Mouse (Mus musculus): ENCODE results near the gene Gm20388. TPM values are rescaled to one million over a fixed set of nuclear protein-coding genes. Genes with fewer than 3 reads are reported as not detected.

Gene Gm20388
- polyA plus RNA-seq, 1 experiment from 2014 or later: not detected

DNA sequence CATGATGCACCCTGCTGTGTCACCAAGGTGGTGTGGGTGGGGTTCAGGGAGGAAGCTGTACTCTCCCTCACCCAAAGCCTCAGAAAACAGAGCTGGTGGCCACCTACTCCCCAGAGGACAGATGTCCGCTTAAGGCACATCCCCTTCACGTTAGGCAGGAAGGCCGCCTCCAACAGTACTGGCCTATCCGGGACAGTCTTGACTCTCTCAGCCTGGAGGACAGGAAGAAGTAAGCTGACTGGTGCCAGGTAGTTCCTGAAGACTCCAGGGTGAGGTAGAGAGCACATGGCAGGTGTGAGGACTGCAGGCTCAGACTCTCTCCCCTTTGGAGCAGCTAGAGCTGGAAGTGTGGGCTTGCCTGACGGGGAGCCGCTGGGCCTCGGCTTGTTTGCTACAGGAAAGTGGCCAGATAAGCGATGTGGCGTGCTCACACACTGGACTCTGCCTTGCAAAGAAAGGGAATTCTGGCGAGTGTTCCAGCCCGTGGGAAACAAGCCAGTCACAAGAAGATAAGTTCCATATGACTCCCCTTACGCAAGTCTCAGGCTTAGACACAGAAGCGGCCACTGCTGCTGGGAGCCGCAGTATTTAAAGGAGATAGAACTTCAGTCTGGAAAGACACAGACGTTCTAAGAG is 3791.4 kb downstream of the Gm20388 start:
- Histone ChIP-seq H3K4me1 (ENCODE audit: control insufficient read depth, insufficient read depth, low read length) (peaks cover 17% of the 10 kb centered on the region), H3K27me3 (ENCODE audit: control insufficient read depth, insufficient read depth, low read length) (no peaks in the 10 kb centered on the region), H3K4me2 (ENCODE audit: low read depth, severe bottlenecking) (no peak overlapping the region), H3K27ac (replicated peaks; ENCODE audit: low read depth, low read length) (no peak overlapping the region), H3K4me3 (ENCODE audit: low read depth, low read length) (no peak overlapping the region), H3K9ac (ENCODE audit: low read length) (no peak overlapping the region), H3K9me3 (ENCODE audit: control insufficient read depth, low read length) (no peaks in the 10 kb centered on the region), H3K36me3 (ENCODE audit: control insufficient read depth, insufficient read depth, low read length) (no peaks in the 10 kb centered on the region)
- no peak for ATAC-seq (ENCODE audit: insufficient number of reproducible peaks, low FRiP score, low TSS enrichment, low read depth)
- 64% methylated on average over 15 of the region's 15 CpGs for WGBS
- no peak for DNase-seq (ENCODE audit: low spot score)

DNA sequence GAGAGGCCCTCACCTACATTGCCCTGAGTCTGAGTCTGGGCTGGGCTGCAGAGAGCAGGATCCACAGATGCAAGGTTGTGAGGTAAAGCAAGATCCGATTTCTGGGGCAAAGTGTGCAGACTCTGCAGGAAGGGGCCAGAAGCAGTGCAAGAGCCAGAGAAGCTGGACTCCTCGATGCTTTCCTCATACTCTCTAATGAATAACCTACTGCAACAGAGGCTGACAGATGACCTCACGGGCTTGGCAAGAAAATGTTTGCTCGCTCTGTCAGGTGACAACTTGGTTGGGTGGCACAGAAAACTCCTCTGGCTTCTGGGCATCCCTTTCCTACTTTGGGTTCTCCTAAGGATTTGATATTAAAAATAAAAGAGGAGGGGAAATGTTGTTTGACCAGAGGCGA is 3794.7 kb downstream of the Gm20388 start:
- no peak for ATAC-seq (ENCODE audit: insufficient number of reproducible peaks, low FRiP score, low TSS enrichment, low read depth)
- DNase-seq (ENCODE audit: low spot score): no peak
- Histone ChIP-seq H3K4me2 (ENCODE audit: low read depth, severe bottlenecking) (no peak overlapping the region), H3K27me3 (ENCODE audit: control insufficient read depth, insufficient read depth, low read length) (no peaks in the 10 kb centered on the region), H3K36me3 (ENCODE audit: control insufficient read depth, insufficient read depth, low read length) (no peaks in the 10 kb centered on the region), H3K27ac (replicated peaks; ENCODE audit: low read depth, low read length) (no peak overlapping the region), H3K4me3 (ENCODE audit: low read depth, low read length) (no peak overlapping the region), H3K9ac (ENCODE audit: low read length) (no peak overlapping the region), H3K9me3 (ENCODE audit: control insufficient read depth, low read length) (no peaks in the 10 kb centered on the region), H3K4me1 (ENCODE audit: control insufficient read depth, insufficient read depth, low read length) (peaks cover 8% of the 10 kb centered on the region)
- WGBS: 83% methylated on average over 5 of the region's 5 CpGs

DNA sequence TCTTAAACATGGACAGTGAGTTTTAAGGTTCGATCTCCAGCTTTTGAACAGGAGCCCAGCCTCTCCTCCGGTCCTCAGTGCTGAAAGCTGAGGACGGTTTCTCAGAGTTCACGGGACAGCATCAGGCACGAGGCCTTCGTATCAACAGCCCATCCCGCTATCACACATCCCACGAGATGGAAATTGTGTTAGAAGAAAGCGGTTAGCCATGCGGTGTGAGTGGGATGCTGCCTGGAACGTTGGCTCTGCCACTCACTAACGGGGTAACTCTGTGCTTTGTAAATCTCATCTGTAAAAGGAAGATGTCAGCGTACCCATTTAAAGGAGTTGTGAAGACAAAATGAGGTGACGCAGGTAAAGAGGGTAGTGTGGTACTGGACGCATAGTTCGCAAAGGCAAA is 3796.5 kb downstream of the Gm20388 start:
- Histone ChIP-seq H3K27me3 (ENCODE audit: control insufficient read depth, insufficient read depth, low read length) (no peaks in the 10 kb centered on the region), H3K9me3 (ENCODE audit: control insufficient read depth, low read length) (no peaks in the 10 kb centered on the region), H3K27ac (replicated peaks; ENCODE audit: low read depth, low read length) (no peak overlapping the region), H3K4me2 (ENCODE audit: low read depth, severe bottlenecking) (no peak overlapping the region), H3K4me1 (ENCODE audit: control insufficient read depth, insufficient read depth, low read length) (no peaks in the 10 kb centered on the region), H3K4me3 (ENCODE audit: low read depth, low read length) (no peak overlapping the region), H3K36me3 (ENCODE audit: control insufficient read depth, insufficient read depth, low read length) (no peaks in the 10 kb centered on the region), H3K9ac (ENCODE audit: low read length) (no peak overlapping the region)
- DNase-seq (ENCODE audit: low spot score): no peak
- no peak for ATAC-seq (ENCODE audit: insufficient number of reproducible peaks, low FRiP score, low TSS enrichment, low read depth)
- 89% methylated on average over 16 of the region's 16 CpGs for WGBS

DNA sequence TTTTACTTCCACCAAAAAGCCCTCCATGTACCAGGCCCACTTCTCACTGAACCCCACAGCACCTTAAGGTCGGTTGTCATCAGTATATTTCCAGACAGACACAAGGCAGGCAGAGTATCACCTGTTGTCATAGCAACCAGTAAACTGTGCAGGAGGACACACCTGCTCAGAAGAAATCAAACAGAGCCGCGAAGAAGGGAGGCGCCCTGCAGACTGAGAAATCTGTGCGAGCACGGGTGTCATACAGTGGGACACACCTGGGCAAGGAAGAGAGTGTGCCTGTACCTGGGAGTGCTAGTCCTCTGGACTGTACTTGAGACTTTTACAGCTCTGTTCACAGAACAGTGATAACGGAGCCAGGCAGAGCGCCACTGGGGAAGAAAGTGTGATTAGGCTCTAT is 3798.1 kb downstream of the Gm20388 start:
- no peaks in the 10 kb centered on the region for H3K4me1 ChIP-seq (ENCODE audit: control insufficient read depth, insufficient read depth, low read length)
- ATAC-seq (ENCODE audit: insufficient number of reproducible peaks, low FRiP score, low TSS enrichment, low read depth): no peak
- no peaks in the 10 kb centered on the region for H3K9me3 ChIP-seq (ENCODE audit: control insufficient read depth, low read length)
- no peak overlapping the region for H3K9ac ChIP-seq (ENCODE audit: low read length)
- H3K27me3 ChIP-seq (ENCODE audit: control insufficient read depth, insufficient read depth, low read length): no peaks in the 10 kb centered on the region
- 72% methylated on average over 8 of the region's 8 CpGs for WGBS
- H3K4me3 ChIP-seq (ENCODE audit: low read depth, low read length): no peak overlapping the region
- no peaks in the 10 kb centered on the region for H3K36me3 ChIP-seq (ENCODE audit: control insufficient read depth, insufficient read depth, low read length)
- no peak overlapping the region for H3K4me2 ChIP-seq (ENCODE audit: low read depth, severe bottlenecking)
- no peak for DNase-seq (ENCODE audit: low spot score)
- H3K27ac ChIP-seq (replicated peaks; ENCODE audit: low read depth, low read length): no peak overlapping the region

DNA sequence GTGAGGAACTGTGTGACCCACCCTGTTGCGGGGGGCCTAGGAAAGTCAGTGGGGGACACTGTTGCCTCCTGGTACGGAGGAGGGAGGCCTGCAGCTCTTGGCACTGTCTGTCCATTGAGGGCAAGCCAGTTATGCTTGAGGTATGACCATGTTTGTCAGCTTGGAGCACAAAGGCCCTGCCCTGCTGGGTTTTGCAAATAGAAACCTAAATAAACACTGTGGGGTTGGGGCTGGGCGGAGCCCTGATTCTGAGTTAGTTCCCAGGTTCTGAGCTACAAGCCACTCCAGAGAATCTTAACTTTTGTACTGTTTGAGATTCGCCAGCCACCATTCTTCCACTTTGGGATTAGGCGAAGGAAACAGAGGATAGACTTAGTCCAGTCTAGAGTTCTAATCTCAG is 3799.7 kb downstream of the Gm20388 start:
- DNase-seq (ENCODE audit: low spot score): no peak
- Histone ChIP-seq H3K36me3 (ENCODE audit: control insufficient read depth, insufficient read depth, low read length) (no peaks in the 10 kb centered on the region), H3K4me1 (ENCODE audit: control insufficient read depth, insufficient read depth, low read length) (no peaks in the 10 kb centered on the region), H3K9ac (ENCODE audit: low read length) (no peak overlapping the region), H3K27ac (replicated peaks; ENCODE audit: low read depth, low read length) (no peak overlapping the region), H3K27me3 (ENCODE audit: control insufficient read depth, insufficient read depth, low read length) (no peaks in the 10 kb centered on the region), H3K4me2 (ENCODE audit: low read depth, severe bottlenecking) (no peak overlapping the region), H3K9me3 (ENCODE audit: control insufficient read depth, low read length) (no peaks in the 10 kb centered on the region), H3K4me3 (ENCODE audit: low read depth, low read length) (no peak overlapping the region)
- no peak for ATAC-seq (ENCODE audit: insufficient number of reproducible peaks, low FRiP score, low TSS enrichment, low read depth)
- 93% methylated on average over 5 of the region's 5 CpGs for WGBS

DNA sequence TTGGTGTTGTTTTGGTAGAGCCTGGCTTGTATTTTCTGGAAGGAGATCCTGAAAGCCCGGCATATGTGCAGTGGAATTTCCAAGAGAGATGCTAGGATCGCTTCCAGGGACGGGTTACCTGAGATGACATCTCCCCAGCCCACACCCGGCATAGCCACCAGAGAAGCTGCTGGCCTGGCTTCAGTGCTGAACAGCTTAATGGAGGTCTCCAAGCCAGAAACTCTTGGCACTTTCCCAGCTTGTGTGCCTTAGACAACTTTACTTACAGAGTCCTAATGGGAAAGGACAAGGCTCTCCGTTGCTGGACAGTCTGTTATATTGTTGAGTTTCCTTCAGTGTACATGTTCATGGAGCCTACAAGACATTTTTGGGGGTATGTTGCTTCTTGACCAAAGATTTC is 3803.8 kb downstream of the Gm20388 start:
- Histone ChIP-seq H3K36me3 (ENCODE audit: control insufficient read depth, insufficient read depth, low read length) (no peaks in the 10 kb centered on the region), H3K4me3 (ENCODE audit: low read depth, low read length) (no peak overlapping the region), H3K27ac (replicated peaks; ENCODE audit: low read depth, low read length) (no peak overlapping the region), H3K9me3 (ENCODE audit: control insufficient read depth, low read length) (no peaks in the 10 kb centered on the region), H3K27me3 (ENCODE audit: control insufficient read depth, insufficient read depth, low read length) (no peaks in the 10 kb centered on the region), H3K9ac (ENCODE audit: low read length) (no peak overlapping the region), H3K4me2 (ENCODE audit: low read depth, severe bottlenecking) (no peak overlapping the region), H3K4me1 (ENCODE audit: control insufficient read depth, insufficient read depth, low read length) (peaks cover 12% of the 10 kb centered on the region)
- DNase-seq (ENCODE audit: low spot score) (no peak), ATAC-seq (ENCODE audit: insufficient number of reproducible peaks, low FRiP score, low TSS enrichment, low read depth) (no peak)
- 96% methylated on average over 5 of the region's 5 CpGs for WGBS

DNA sequence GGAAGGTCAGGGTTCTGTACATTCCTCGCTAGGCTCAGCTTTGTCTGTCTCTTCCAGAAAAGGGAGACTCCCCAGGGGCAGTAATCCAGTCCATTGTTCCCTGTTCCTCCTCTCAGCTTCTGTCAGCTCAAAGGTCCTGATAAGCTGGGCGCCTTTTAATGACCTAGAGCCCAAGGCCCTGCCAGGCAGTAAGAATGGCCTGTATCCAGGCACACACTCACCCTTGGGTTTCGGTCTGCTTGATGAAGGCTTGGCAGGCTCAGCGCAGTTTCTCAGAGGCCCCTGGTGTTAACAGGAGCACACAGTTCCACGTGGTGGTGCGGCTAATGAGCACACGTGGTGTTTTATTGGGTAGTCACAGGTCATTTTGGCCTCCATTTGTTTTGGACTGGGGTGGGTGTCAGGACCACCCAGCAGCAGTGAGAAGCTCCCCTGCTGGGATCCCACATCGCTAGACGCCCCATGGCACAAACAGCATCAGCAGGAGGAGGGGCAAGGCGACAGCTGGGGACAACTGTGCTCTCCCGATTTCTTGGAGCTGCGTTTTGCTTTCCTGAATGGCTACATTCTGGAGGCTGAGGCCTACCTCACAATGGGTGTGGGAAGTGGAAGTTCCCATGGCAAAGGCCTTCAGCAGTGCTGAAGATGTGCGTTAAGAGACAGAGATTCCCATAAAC is 3805.4 kb downstream of the Gm20388 start:
- Histone ChIP-seq H3K9me3 (ENCODE audit: control insufficient read depth, low read length) (no peaks in the 10 kb centered on the region), H3K27ac (replicated peaks; ENCODE audit: low read depth, low read length) (peak overlapping the region; percentile 30; the same call in 1 of the 2 replicates), H3K4me3 (ENCODE audit: low read depth, low read length) (no peak overlapping the region), H3K36me3 (ENCODE audit: control insufficient read depth, insufficient read depth, low read length) (no peaks in the 10 kb centered on the region), H3K27me3 (ENCODE audit: control insufficient read depth, insufficient read depth, low read length) (no peaks in the 10 kb centered on the region), H3K4me2 (ENCODE audit: low read depth, severe bottlenecking) (no peak overlapping the region), H3K9ac (ENCODE audit: low read length) (no peak overlapping the region), H3K4me1 (ENCODE audit: control insufficient read depth, insufficient read depth, low read length) (peaks cover 19% of the 10 kb centered on the region)
- DNase-seq (ENCODE audit: low spot score): peak; percentile 61
- 27% methylated on average over 13 of the region's 13 CpGs for WGBS
- no peak for ATAC-seq (ENCODE audit: insufficient number of reproducible peaks, low FRiP score, low TSS enrichment, low read depth)

DNA sequence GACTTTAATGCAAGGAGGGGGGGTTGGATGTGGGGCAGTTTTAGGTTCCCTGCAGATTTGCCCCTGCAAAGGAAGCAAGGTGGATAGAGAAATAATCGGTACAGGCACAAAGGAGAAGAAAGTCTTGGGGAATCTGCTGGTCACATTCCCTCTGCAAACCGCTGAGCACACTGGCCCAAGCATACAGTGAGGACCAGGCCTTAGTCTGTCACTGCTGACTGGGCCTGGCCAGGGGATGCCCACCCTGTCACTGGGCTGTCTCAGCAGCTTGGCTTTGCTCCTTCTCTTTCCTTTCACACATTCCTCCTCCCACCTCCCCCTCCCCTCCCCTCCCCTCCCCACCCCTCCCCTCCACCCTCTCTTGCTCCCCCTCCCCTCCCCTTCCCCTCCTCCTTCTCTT is 3806.5 kb downstream of the Gm20388 start:
- no peak overlapping the region for H3K4me2 ChIP-seq (ENCODE audit: low read depth, severe bottlenecking)
- H3K36me3 ChIP-seq (ENCODE audit: control insufficient read depth, insufficient read depth, low read length): no peaks in the 10 kb centered on the region
- DNase-seq (ENCODE audit: low spot score): no peak
- H3K27me3 ChIP-seq (ENCODE audit: control insufficient read depth, insufficient read depth, low read length): no peaks in the 10 kb centered on the region
- ATAC-seq (ENCODE audit: insufficient number of reproducible peaks, low FRiP score, low TSS enrichment, low read depth): no peak
- H3K9me3 ChIP-seq (ENCODE audit: control insufficient read depth, low read length): no peaks in the 10 kb centered on the region
- H3K4me1 ChIP-seq (ENCODE audit: control insufficient read depth, insufficient read depth, low read length): peaks cover 20% of the 10 kb centered on the region
- no peak overlapping the region for H3K4me3 ChIP-seq (ENCODE audit: low read depth, low read length)
- H3K27ac ChIP-seq (replicated peaks; ENCODE audit: low read depth, low read length): no peak overlapping the region
- 44% methylated on average over 2 of the region's 2 CpGs for WGBS
- no peak overlapping the region for H3K9ac ChIP-seq (ENCODE audit: low read length)
